Mouse (Mus musculus): ENCODE results near the gene Cept1.

Gene Cept1

DNA sequence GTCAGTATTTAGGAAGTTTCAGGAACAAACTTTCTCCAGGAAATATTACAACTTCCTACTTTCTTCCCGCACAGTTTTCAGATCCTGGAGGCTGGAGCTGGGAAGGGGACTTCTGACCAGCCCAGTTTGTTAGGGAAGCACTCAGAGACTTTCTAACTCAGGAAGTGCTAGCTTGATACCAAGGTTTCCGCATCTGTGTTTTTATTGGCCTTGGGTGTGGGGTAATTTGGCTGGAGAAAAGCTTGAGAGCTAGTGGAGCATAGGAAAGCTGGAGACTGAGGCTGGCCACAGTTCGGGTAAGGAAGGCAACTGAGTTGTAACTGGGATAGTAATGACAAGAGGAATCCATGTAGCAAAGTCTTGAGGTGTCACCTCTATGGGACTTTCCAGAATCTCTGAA, 53.7 kb downstream of the Cept1 start:
- DNase-seq: no peak

DNA sequence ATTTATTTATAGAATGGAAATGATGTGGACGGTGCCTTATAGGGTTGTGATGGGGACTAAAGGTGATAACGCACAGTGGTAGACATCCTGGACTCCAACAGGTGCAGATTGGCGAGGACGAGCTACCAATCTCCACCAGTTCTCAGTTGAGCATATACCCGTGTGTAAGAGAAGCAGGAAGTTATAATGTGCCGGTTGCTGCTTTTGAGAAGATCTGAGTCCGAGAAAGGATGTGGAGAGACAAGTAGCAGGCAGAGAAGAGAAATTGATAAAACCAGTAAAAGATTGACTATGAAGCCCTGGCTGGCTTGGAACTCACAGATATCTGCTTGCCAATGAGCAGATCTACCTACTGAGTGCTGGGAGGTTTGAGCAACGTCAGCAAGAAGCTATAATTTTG, 54.4 kb downstream of the Cept1 start:
- no peak for DNase-seq

DNA sequence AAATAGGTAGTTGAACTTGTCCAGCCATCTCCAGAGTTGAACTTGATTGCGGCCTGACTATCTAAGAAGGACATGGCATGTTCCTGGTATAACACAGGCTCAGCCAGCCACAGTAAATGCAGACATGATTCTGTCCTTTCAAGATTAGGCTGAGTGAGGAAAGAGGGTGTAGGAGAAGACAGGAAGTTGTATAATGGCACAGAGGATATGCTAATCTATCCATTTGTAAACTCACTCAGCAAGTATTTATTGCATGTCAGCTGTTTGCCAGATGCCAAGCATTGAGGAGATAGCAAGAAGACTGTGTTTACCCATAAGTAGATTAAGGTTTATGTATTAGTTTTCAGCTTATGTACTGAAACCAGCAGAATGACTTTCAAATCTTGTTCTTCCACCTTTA, 54.9 kb downstream of the Cept1 start:
- no peak for DNase-seq

DNA sequence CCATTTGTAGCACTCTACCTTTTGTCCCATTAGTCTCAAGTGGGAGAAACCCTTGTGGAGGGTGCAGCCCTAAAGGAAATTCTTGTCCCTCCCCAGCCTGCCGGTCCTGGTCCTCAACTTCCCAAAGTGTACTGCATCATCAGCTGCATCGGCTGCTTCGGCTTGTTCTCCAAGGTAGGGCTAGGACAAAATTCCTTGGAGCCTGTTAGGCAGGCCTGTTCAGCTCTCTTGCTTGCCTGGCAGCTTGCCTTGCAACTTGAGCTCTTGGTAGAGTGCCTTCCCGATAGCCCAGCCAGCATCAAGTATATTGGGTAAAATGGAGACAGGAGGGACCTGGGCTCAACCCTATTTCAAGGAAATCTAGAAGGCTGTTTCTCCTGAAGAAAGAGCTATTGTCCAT, 57.4 kb downstream of the Cept1 start:
- DNase-seq: no peak

DNA sequence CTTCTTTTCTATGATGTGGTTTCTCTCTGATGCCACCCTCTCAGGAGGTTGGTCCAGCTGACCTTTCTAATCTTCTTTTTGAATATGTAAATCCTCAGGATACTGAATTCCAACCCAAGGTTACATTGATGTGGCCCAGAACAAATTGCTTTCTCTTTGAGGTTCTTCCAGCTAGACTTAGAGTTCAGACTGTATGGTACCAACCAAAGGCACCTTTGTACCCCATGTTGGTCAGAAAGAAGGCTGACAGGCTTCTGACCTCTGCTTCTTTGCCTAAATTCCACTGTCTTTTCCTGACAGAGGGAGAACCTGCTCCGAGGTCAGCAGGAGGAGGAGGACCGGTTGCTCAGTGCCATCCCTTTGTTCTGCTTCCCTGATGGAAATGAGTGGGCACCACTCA, 60.1 kb downstream of the Cept1 start:
- DNase-seq: no peak

DNA sequence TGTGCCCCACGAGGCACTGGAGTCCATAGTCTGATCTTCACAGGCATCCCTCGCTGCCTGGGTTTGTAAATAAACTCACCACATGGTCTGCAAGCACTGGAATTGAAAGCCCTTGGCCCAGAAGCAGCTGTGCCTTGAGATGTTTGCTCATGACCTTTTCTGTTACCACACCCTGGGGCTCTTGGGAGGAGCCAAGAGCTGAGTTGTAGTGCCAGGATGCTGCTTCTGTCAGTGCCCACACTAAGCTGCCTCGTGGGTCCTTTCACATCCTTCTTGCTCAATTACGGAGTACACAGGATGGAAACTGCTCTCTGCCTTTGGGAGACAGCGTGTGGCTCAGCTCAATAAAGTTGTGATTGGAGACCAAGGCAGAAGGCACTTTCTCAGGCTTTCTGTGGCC, 61.8 kb downstream of the Cept1 start:
- DNase-seq: peak in 1 of 2 experiments; percentile 59

DNA sequence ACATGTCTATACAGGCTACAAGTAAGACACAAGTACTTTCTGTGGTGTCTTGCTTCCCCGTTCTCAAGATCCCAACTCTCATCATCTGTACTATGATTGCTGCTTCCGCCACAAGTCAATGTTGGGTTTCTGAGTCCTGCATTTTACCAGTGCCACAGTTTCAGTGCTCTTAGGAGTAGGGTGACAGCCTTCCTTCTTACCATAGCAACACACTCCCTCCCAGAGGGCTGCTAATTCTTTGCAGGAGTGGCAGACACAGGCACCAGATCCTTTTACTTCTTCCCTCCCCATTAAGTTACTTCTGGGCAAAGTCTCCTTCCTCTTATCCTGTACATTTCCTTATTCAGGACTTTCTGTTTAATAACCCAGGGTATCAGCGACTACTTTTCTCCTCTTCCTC, 62.7 kb downstream of the Cept1 start:
- DNase-seq: no peak

DNA sequence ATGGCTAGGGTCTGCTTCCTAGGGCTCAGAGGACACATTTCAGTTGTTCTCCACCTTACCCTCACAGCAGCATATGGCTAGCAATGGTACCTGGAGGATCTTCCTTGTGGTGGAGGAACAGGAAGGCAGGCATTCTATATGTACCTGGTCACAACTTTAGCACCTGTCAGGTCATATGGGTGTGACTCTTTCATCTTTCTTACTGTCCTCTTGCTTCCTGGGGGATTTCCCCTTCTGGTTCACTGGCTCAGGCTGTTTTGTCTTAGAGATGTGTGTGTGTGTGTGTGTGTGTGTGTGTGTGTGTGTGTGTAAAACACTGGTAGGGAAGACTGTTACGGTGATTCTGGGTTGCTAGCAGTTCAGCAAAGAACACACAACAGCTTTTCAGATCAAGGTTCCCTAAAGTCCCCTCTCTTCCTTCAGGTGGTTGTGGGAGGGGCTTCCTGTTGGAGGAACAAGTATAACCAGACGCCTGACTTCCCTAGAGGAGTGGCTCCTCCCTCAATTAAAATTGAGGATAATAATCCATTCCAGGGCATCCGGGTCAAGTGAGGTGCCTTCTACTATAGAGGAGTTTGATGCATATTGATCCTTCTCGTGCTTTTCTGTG, 63.7 kb downstream of the Cept1 start:
- no peak for DNase-seq

DNA sequence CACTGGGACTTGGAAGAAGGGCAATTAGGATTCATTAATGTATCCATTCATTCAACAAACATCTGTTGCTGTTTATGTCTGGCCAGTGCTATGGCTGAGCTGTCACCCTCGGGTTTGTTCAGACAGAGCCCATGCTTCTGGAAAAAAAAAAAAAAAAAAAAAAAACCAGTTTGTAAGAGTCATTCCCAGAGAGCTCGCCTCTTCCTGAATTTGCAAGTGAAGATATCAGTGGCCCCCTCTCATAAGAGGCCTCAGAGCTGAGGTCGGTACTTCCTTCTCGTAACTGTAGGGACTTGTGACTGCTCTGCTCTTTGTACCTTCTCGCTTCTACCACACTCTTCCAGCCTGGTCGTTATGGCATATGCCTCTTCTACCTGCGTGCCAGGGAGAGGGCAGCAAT, 64.3 kb downstream of the Cept1 start:
- no peak for DNase-seq

DNA sequence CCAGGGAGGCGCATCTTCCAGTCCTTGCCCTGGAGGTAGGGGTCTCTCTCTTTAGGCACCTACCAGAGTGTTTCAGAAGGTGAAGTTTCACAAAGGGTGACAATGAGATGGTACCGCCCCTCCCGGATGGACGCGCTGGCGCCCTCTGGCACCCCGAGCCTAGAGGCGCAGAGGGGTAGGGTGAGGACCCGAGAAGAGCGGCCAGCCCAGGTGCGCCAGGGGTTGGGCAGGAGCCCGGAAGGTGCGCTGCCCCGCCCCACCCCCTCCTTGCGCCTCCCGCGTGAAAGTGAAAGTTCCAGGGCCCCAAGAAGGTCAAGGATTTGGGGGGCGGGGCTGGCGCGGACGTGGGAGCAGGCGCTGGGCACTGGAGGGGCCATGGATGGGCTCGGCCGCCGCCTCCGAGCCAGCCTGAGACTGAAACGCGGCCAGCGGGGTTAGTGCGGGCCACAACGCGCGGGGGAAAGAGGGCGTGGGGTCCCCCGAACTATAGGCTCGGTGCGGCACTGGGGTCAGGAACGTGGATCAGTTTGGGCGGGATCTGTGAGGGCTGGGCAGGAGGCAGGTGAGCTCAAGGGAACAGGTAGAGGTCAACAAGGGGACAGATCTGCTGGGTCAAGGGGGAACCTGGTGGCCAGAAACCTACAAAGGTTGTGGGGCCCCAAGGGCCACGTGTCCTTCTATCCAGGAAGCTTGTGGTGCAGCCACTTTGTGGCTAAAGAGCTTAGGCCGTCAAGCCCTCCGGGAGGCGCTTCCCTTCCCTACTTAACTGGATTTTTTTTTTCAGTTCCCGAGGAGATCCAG, 65.1 kb downstream of the Cept1 start, which contains the start of gene Dennd2d:
Gene Dennd2d, plus strand, starts transcription at position 125 of the 801 bp plus-strand sequence.
- DNase-seq: peak; percentile 75 to 83

DNA sequence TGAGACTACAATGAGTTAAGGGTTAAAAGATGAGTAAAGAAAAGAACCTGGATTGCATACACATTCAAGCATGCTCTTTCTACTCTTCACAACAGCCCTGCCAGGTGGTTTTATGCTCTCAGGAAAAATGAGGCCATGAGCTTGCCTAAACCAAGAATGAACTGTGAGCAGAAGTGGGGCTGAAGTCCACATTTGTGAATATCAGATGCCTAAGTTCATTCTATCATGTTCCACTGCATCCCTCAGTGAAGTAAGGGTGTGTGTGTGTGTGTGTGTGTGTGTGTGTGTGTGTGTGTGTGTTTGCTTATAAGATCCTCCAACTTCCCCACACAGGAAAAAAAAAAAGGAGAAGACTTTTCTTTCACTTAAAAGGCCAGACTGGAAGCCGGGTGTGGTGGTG, 70.7 kb downstream of the Cept1 start:
- DNase-seq: no peak

DNA sequence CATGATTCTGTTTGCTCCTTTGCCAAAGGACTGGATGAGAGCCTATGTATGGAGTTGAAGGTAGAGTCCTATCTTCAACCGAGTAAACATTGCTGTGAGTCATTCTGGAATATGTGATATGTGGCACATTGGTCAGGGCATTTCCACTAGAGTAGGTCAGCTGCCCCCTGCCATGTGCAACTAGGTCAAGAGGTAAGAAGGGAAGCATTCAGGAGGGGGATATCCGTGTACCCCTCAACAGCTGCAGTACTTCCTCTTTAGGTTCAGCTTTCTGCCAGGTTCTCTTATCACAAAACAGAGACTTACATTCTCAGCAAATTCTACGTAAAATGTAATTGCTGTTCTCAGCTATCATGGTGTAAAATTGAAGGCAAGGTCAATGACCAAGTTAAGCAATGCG, 73.4 kb downstream of the Cept1 start:
- no peak for DNase-seq

DNA sequence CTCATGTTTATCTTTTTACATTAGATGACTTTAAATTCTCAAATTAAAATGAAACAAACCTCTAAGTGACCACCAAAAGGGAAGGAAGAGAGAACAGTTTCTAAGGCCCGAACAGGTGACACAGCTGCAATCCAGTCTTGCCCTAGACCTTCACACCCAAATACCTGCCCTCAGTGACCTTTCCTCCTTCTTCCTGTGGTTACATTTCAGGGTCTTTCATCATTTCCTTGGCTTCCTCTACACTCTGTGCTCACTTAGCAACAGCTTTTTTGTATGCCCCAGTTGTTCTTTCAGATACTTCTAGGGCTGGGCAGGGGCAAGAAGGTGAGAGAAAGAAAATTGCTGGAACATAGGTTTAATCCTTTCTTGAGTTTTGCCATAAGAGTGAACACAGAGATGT, 82.9 kb downstream of the Cept1 start:
- DNase-seq: no peak

DNA sequence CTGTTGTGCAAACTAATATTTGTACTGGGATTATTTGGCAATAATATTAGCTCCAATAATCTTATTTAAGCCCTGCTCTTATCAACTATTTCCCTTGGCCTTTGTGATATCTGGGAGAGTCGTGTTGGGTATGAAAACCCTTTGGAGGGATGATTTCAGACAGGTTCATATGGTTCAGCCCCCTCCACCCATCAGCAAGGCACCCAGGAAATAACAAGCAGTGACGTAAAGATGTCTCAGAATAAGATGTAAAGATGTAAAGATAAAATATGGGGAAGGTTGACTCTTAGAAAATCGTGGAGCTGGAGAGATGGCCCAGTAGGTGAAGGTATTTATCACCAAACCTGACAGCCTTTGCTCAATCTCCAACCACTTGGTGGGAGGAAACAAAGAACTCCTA, 85.1 kb downstream of the Cept1 start:
- no peak for DNase-seq

DNA sequence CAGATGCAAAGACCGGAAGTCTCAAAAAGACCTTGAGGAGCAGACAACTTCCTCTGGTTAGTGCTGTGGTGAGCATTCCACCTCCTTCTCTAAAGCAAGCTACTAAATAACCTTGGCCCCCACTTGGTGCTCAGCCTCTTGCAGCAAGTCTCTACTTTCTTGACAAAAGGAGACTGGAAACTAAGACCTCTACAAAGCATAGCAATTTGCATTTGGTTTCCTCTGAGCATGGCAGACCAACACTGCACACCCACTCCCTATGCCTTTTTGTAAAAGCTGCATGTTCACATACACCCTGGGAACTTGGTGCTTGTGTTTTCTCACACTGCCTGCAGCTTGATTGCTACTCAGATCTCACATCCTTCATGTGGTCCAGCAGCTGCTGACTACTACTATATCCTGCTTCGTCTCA, 85.5 kb downstream of the Cept1 start:
- peak in 1 of 2 experiments; percentile 62 for DNase-seq

DNA sequence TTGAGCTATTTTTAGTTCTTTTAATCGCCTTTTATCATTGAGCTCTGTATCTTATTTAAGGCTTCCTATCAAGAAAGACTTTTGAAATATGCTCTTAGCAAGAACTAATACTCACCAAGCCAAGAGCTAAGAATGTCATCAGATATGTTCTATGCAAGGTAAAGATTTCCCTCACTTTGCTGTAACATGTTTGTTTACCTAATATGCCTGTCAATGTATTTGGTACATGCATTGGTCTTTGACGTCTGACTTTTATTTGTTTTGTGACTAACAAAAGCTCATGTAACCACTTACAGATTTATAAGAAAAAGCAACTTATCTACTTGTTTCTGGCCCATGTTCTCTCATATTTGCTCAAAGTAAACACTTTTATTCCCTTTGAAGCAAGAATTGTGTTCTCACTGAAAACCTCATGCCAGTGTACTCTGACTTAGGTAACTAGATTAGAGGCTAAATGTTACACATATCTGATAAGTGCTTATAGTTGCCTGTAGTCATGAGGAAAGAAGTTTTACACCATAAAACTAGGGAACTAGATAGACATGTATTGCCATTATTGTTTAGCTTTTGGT, 90.2 kb downstream of the Cept1 start:
- DNase-seq: no peak

DNA sequence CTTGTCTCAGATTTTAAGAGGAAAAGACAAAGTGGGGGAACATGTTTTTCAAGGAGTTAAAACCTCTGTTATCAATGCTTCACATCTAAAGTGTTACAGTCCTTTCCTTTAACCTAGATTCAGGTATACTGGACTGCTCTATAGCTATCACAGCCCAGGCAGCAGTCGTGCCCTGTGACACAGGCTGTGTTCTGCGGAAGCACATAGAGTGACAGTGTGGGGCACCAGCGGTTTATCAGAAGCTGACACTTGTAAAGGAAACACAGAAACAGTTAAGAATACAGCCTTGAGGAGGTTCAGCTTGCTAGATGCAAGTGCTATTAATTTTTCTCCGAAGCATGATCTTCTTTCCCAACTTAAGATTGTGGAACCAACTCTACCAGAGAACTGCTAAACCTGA, 95.0 kb downstream of the Cept1 start:
- DNase-seq: peak in 1 of 2 experiments; percentile 39
